Mouse (Mus musculus) effector memory CD4-positive, alpha-beta T cell, adult 5 months (primary cell): ENCODE data around the gene Bfsp2. TPM values are rescaled to one million over a fixed set of nuclear protein-coding genes. Genes with fewer than 3 reads are reported as not detected.

Experiments
- polyA plus RNA-seq: library from polyadenylated mRNA; unstranded; fragments of 100-300 nt; shearing (Covaris generic); gene quantifications from one replicate; pipeline ENCODE4 v1.2.1, GENCODE M21; 2017

The Bfsp2 gene
- not detected for polyA plus RNA-seq

GRCm38 (mm10) chr9:103480044-103480576, at the start of gene Bfsp2:
Gene Bfsp2, minus strand, starts transcription at chr9:103480420.

Other genes starting within 250 kb of the Bfsp2 start
- 3.2 TPM for gene Trf, start 250.0 kb downstream of the Bfsp2 start, polyA plus RNA-seq
- gene 1300017J02Rik, start 175.3 kb downstream of the Bfsp2 start, polyA plus RNA-seq: not detected
- gene Topbp1, start 175.2 kb downstream of the Bfsp2 start, polyA plus RNA-seq: 52.2 TPM
- 90.2 TPM for gene Cdv3, start 114.6 kb downstream of the Bfsp2 start, polyA plus RNA-seq